Mouse (Mus musculus) C2C12 (cell line): ENCODE results near the gene Nyap2.

Experiments
- CTCF ChIP-seq: IDR thresholded peaks from one replicate; pipeline ENCODE4 v1.5.1; 2011; ENCODE audit not compliant: control insufficient read depth, insufficient read depth, insufficient read length
- MAX ChIP-seq: IDR thresholded peaks from one replicate; pipeline ENCODE4 v1.6.1; 2011; ENCODE audit warnings: mild to moderate bottlenecking, control low read depth
- MYOD1 ChIP-seq: IDR thresholded peaks from one replicate; pipeline ENCODE4 v1.6.1; 2011; ENCODE audit warnings: low read depth; ENCODE audit not compliant: control insufficient read depth, insufficient read length
- USF1 ChIP-seq: IDR thresholded peaks from one replicate; pipeline ENCODE4 v1.6.1; 2011; ENCODE audit warnings: low read depth, mild to moderate bottlenecking, control low read depth, moderate library complexity

- TF ChIP-seq CTCF (no peak), USF1 (no peak), MYOD1 (no peak), MAX (no peak)
These were observed 189.7 kb downstream of the Nyap2 start for GRCm38 (mm10) chr1:81266441-81266840.
